Mouse (Mus musculus): ENCODE data around the gene Gm3259. TPM values are rescaled to one million over a fixed set of nuclear protein-coding genes. Genes with fewer than 3 reads are reported as not detected.
"Not testable (repeated sequence)": the region's sequence is repeated elsewhere in the genome, so short reads cannot be mapped to it uniquely, and the experiment has no call there.

Gene Gm3259
- polyA plus RNA-seq (2015; fragmentation: Nextera tagmentation; extraction: Ambion mirVana) = not detected in 2 replicates

DNA sequence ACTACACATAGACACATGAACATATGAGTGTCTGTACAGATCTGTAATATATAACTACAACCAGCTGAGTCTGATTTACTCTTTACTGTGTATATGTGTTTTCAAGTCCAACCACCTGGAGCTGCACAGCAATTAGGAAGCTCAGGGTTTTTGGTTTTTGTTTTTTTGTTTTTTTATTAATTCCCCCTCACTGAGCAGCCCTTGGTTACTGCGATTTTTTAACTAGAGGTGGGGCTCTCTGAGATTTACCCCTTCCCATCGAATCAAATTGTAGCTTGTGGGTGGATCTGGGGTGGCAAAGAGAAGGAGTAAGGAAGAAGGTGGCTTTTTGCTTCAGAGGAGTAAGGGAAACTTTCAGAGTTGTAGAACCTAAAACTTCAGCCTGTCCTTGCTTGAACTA, at the start of gene Gm3259:
TSS of gene Gm3259 (plus strand) at position 301 of the 400 bp plus-strand sequence.
- H3K4me3 ChIP-seq (replicated peaks); H3K4me1 ChIP-seq (replicated peaks); H3K36me3 ChIP-seq; ATAC-seq; H3K9ac ChIP-seq; H3K9me3 ChIP-seq; H3K27me3 ChIP-seq (replicated peaks); H3K4me2 ChIP-seq (replicated peaks); H3K27ac ChIP-seq: not testable (repeated sequence)
- WGBS = 54% methylated on average over 2 of the region's 2 CpGs

GRCm38 (mm10) chr5:95272668-95273067, 33.0 kb upstream of the Gm3259 start, which contains the start of gene Gm10424:
TSS of gene Gm10424 (minus strand) at chr5:95272768.
- WGBS = no CpG with 5 or more reads among the region's 1 CpGs
- not testable (repeated sequence) for H3K9me3 ChIP-seq; ATAC-seq; H3K4me3 ChIP-seq (replicated peaks); H3K27ac ChIP-seq; H3K9ac ChIP-seq; H3K4me2 ChIP-seq (replicated peaks); H3K4me1 ChIP-seq (replicated peaks); H3K36me3 ChIP-seq; H3K27me3 ChIP-seq (replicated peaks)

Other genes starting within 250 kb of the Gm3259 start
- not detected in 2 replicates for gene Gm7942, start 199.0 kb upstream of the Gm3259 start, polyA plus RNA-seq (2015; fragmentation: Nextera tagmentation; extraction: Ambion mirVana)
- not detected in 2 replicates for gene Gm16513, start 123.3 kb upstream of the Gm3259 start, polyA plus RNA-seq (2015; fragmentation: Nextera tagmentation; extraction: Ambion mirVana)
- not detected in 2 replicates for gene Gm10424, start 33.1 kb upstream of the Gm3259 start, polyA plus RNA-seq (2015; fragmentation: Nextera tagmentation; extraction: Ambion mirVana)
- gene D5Ertd577e, start 150.9 kb downstream of the Gm3259 start, polyA plus RNA-seq (2015; fragmentation: Nextera tagmentation; extraction: Ambion mirVana) = not detected in 2 replicates
- not detected in 2 replicates for gene Gm3286, start 204.8 kb downstream of the Gm3259 start, polyA plus RNA-seq (2015; fragmentation: Nextera tagmentation; extraction: Ambion mirVana)

Measured in intestine, embryonic 15.5 days (tissue).